Mouse (Mus musculus): ENCODE data around the gene Vmn1r87.
"Not testable (repeated sequence)": the region's sequence is repeated elsewhere in the genome, so short reads cannot be mapped to it uniquely, and the experiment has no call there.

The Vmn1r87 gene

GRCm38 (mm10) chr7:13140057-13140456, at the start of gene Vmn1r87:
Gene Vmn1r87, minus strand, starts transcription at chr7:13140157.
- in situ Hi-C loops (cut with MboI, MseI) = no loop called here

GRCm38 (mm10) chr7:13159268-13159667, 19.3 kb upstream of the Vmn1r87 start, which contains the start of gene Vmn1r88:
Gene Vmn1r88, plus strand, starts transcription at chr7:13159568.
- in situ Hi-C loops (cut with MboI, MseI) = no loop called here

- in situ Hi-C loops (cut with MboI, MseI) = no loop called here
These were observed 2.6 kb downstream of the Vmn1r87 start for GRCm38 (mm10) chr7:13137340-13137739.

GRCm38 (mm10) chr7:13131856-13132255, 8.1 kb downstream of the Vmn1r87 start:
- in situ Hi-C loops (cut with MboI, MseI) = no loop called here

- in situ Hi-C loops (cut with MboI, MseI) = not testable (repeated sequence)
These were observed 16.3 kb downstream of the Vmn1r87 start for GRCm38 (mm10) chr7:13123554-13124153.

- in situ Hi-C loops (cut with MboI, MseI) = no loop called here
These were observed 20.1 kb downstream of the Vmn1r87 start, which contains the start of gene Vmn1r86 for GRCm38 (mm10) chr7:13119817-13120216. Gene Vmn1r86, minus strand, starts transcription at chr7:13119917.

GRCm38 (mm10) chr7:13095073-13095472, 44.9 kb downstream of the Vmn1r87 start, which contains the start of gene Vmn1r85:
Gene Vmn1r85, minus strand, starts transcription at chr7:13095173.
- in situ Hi-C loops (cut with MboI, MseI) = no loop called here
